Mouse (Mus musculus): Measurements from ENCODE around the gene Bricd5. TPM values are rescaled to one million over a fixed set of nuclear protein-coding genes. Genes with fewer than 3 reads are reported as not detected.
"Not testable (repeated sequence)": the region's sequence is repeated elsewhere in the genome, so short reads cannot be mapped to it uniquely, and the experiment has no call there.

The Bricd5 gene
- polyA plus RNA-seq, 1 experiment from 2014 or later = 0.39 TPM

DNA sequence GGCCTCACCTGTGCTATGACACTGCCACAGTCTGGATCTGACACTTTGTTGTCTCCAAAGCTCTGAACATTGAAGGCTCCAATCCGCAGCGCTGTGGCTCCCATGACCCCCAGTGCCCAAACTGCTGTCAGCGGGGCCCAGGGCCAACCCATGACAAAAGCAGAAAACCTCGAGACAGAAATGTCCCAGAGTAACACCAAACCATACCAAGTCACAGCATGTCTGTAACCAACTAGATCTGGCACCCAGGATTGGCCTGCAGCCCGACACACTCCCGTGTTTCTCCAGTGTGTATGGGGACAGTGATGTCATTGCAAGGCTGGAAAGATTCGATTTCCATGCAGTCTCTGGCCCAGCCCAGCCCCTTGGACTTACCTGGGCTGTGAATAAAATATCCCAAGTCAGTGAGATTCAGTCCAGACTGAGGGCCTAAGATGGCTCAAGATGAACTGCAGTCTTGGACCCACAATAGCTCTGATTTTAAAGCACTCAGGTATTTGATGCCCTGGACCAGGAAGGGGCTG is 31.0 kb upstream of the Bricd5 start, which contains the start of gene Dnase1l2:
Gene Dnase1l2 (minus strand): TSS at position 474 of the 524 bp plus-strand sequence.
- H3K9ac ChIP-seq = no peak within 1 kb of the TSS
- H3K27ac ChIP-seq = no peak within 1 kb of the TSS
- peaks cover 89% of the 10 kb centered on the region for H3K36me3 ChIP-seq
- ATAC-seq (replicated peaks; ENCODE audit: low FRiP score) = no peak
- no peak within 1 kb of the TSS for H3K4me3 ChIP-seq (replicated peaks)
- H3K9me3 ChIP-seq (replicated peaks) = no peaks in the 10 kb centered on the region
- no peaks in the 10 kb centered on the region for H3K4me1 ChIP-seq
- WGBS = 80% methylated on average over 7 of the region's 7 CpGs
- H3K4me2 ChIP-seq = no peak within 1 kb of the TSS
- no peaks in the 10 kb centered on the region for H3K27me3 ChIP-seq

DNA sequence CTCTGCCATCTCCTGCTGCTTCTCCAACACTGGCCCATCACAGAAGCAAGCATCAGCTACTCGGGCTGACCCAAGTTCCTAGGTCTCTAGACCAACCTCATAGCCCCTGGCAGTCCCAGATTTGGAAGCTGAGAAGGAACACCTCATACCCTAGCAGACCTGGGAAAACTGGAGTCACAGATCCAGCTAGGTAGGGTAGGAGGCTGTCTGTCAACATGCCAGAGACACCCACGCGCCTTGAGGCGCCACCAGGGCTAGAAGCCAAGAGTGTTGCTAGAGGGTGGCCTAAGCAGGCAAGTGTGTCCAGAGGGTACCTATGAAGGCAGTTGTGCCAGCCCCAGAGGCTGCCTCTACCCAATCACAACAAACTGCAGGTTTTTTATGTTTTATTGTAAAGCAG is 30.3 kb upstream of the Bricd5 start:
- Histone ChIP-seq H3K4me2 (no peak overlapping the region), H3K36me3 (peaks cover 89% of the 10 kb centered on the region), H3K9ac (no peak overlapping the region), H3K4me1 (no peaks in the 10 kb centered on the region), H3K27ac (no peak overlapping the region), H3K4me3 (replicated peaks) (no peak overlapping the region), H3K9me3 (replicated peaks) (no peaks in the 10 kb centered on the region), H3K27me3 (no peaks in the 10 kb centered on the region)
- WGBS = 84% methylated on average over 4 of the region's 4 CpGs
- no peak for ATAC-seq (replicated peaks; ENCODE audit: low FRiP score)

DNA sequence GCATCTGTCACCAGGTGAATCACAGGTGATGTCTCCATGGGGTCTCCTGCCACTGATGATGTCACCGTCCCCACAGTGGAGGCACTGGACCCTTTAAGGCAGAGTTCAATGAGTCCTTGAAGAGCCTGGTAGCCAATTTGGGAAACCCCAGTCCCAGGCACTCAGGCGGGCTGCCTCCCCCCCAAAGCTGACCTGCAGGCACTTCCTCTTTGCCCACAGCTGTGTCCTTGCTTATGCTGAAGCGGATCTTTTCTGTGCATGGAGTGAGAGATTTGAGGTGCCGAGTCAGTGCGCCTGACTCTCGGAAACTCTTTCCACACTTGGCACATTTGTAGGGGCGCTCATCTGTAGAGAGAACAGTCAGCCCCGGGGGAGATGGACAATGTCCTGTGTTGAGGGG is 27.1 kb upstream of the Bricd5 start:
- H3K9ac ChIP-seq = no peak overlapping the region
- WGBS = 92% methylated on average over 8 of the region's 8 CpGs
- H3K4me1 ChIP-seq = no peaks in the 10 kb centered on the region

DNA sequence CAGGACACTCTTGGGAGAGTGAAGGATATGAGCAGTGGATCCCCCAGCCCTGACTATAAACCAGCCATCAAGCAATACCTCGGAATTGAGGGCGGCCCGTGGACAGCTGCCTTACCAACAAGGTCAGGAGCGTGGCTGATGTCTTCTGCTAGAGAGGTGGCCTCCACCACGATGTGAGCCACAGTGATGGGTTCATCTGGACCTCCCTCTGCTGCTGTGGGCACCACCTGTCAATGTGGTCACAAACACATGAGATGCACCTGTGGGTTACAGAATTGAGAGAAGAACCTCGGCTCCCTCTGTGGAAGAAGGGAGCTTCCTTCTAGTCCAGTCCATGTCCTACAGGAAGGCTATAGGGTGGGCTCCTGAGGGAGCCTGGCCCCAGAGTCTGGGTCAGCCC is 24.2 kb upstream of the Bricd5 start:
- Histone ChIP-seq H3K9me3 (replicated peaks) (no peaks in the 10 kb centered on the region), H3K27ac (no peak overlapping the region), H3K4me3 (replicated peaks) (no peak overlapping the region), H3K4me1 (peaks cover 14% of the 10 kb centered on the region), H3K9ac (no peak overlapping the region), H3K27me3 (no peaks in the 10 kb centered on the region), H3K36me3 (peaks cover 70% of the 10 kb centered on the region), H3K4me2 (no peak overlapping the region)
- ATAC-seq (replicated peaks; ENCODE audit: low FRiP score) = no peak
- 91% methylated on average over 6 of the region's 6 CpGs for WGBS

More for the DNA sequence above, 27.1 kb upstream of the Bricd5 start:
- Histone ChIP-seq H3K27me3 (no peaks in the 10 kb centered on the region), H3K4me2 (no peak overlapping the region), H3K27ac (no peak overlapping the region), H3K36me3 (peaks cover 89% of the 10 kb centered on the region), H3K9me3 (replicated peaks) (no peaks in the 10 kb centered on the region), H3K4me3 (replicated peaks) (no peak overlapping the region)
- no peak for ATAC-seq (replicated peaks; ENCODE audit: low FRiP score)

DNA sequence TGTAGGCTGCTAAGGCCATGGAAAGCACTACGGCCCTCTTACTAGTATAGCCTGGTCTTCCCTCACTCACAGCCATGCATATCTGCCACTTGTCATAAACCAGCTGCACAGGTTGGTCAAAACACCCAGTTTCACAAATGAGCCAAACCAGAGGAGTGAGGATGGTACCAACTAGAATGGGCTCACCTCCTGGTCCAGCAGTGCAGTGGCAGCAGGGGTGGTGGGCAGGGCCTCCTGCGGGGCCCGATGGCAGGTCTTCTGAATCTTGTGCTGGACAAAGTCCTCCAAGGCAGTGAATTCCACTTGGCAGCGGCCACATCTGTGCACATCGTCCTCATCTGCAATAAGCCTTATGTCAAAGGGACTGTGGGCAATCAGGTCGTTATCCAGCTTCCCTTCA is 22.5 kb upstream of the Bricd5 start:
- H3K9ac ChIP-seq = no peak overlapping the region
- no peak overlapping the region for H3K4me2 ChIP-seq
- peaks cover 20% of the 10 kb centered on the region for H3K4me1 ChIP-seq
- WGBS = 86% methylated on average over 6 of the region's 6 CpGs
- H3K4me3 ChIP-seq (replicated peaks) = no peak overlapping the region
- peaks cover 53% of the 10 kb centered on the region for H3K36me3 ChIP-seq
- ATAC-seq (replicated peaks; ENCODE audit: low FRiP score) = no peak
- no peak overlapping the region for H3K27ac ChIP-seq
- no peaks in the 10 kb centered on the region for H3K9me3 ChIP-seq (replicated peaks)
- H3K27me3 ChIP-seq = no peaks in the 10 kb centered on the region

DNA sequence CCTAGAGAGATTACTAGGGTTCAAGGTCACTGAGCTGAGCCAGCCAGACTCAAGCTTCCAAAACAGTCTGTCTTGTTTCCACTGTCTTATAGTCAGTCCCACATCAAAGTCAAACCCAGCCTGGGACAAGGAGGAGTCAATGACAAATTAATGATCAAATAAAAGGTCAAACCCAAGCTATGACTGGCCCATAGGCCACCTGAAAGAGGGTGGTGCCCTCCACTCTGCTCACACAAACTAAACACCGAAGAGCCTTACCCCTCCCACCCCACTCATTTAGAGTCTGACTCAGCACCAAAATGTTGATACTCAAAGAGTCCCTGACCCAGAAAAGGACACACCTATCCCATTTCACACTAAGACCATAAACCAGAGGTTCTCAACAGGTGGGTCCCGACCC is 20.3 kb upstream of the Bricd5 start:
- no peak for ATAC-seq (replicated peaks; ENCODE audit: low FRiP score)
- H3K4me2 ChIP-seq = no peak overlapping the region

DNA sequence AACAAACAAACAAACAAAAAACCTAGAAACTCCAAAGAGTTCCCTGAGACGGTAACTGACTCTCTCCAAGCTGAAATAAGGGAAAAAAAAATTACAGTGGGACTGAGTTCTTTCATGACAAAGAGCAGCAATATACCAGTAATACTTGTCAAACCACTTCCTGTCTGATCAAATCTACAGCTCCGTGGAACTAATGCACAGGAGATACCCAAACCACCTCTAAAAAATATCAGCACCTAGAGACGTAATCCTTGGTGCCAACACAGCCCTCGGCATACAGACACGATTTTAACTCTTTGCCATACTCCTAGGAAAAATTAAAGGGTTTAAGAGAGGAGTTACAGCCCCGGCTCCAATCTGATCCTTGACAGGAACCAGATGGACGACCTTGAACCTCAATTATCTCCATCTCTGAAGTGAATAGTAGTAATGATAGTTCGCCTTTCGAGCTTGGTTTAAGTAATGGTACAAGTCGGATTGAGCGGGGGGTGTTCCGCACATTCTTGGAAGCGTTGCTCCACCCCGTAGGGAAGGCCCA is 19.4 kb upstream of the Bricd5 start:
- peaks cover 22% of the 10 kb centered on the region for H3K36me3 ChIP-seq
- peak overlapping the region; percentile 80 for H3K9ac ChIP-seq
- no peaks in the 10 kb centered on the region for H3K27me3 ChIP-seq
- H3K4me1 ChIP-seq = peaks cover 20% of the 10 kb centered on the region
- no peaks in the 10 kb centered on the region for H3K9me3 ChIP-seq (replicated peaks)
- H3K4me3 ChIP-seq (replicated peaks) = peak overlapping the region; percentile 78
- peak overlapping the region; percentile 69 for H3K4me2 ChIP-seq
- peak overlapping the region; percentile 98 for H3K27ac ChIP-seq
- no peak for ATAC-seq (replicated peaks; ENCODE audit: low FRiP score)
- WGBS = 5% methylated on average over 14 of the region's 14 CpGs

More for the DNA sequence above, 20.3 kb upstream of the Bricd5 start:
- Histone ChIP-seq H3K27ac (no peak overlapping the region), H3K36me3 (peaks cover 32% of the 10 kb centered on the region), H3K4me1 (peaks cover 20% of the 10 kb centered on the region), H3K9ac (no peak overlapping the region), H3K27me3 (no peaks in the 10 kb centered on the region), H3K9me3 (replicated peaks) (no peaks in the 10 kb centered on the region), H3K4me3 (replicated peaks) (no peak overlapping the region)
- 70% methylated on average over 2 of the region's 2 CpGs for WGBS

DNA sequence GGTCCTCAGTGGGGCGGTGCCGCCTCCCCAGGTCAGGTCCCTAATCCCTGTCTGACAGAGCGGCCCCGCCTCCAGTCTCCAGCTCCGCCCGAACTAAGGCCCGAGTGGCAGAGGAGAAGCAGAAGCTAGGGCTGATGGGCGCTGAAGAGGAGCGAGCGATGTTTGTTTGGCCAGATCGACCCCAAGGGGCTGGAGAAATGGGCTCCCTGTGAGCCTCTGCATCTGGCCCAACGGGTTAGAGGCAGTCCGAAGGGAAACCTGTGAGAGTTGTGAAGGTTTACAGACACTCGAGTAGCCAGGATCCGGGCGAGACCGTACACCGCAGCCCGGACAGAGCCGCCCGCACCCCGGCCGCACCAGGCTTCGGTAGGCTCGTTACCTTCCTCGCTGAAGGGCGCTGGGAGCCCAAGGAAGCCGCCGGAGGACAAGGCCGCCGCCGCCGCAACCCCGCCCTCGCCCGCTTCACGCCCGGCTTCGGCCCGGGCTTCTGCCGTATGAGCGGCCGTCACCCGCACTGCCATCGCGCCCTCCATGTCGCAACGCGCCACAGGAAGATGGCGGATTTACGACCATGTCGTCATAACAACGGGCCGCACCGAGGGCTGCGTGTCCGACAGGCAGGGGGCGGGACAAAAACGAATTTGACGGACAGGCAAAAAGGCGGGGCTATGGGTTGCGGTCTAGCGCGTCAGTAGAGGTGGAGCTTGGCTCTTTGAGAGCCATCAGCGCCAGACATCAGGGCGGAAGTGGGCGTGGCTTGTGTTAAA is 18.7 kb upstream of the Bricd5 start:
- peak overlapping the region; percentile 69 for H3K4me2 ChIP-seq
- H3K9me3 ChIP-seq (replicated peaks) = no peaks in the 10 kb centered on the region
- peak overlapping the region; percentile 98 for H3K27ac ChIP-seq
- H3K4me1 ChIP-seq = peaks cover 20% of the 10 kb centered on the region
- H3K9ac ChIP-seq = peak overlapping the region; percentile 80
- H3K36me3 ChIP-seq = peaks cover 16% of the 10 kb centered on the region
- no peaks in the 10 kb centered on the region for H3K27me3 ChIP-seq
- peak overlapping the region; percentile 78 for H3K4me3 ChIP-seq (replicated peaks)
- WGBS = under 1% methylated on average over 67 of the region's 67 CpGs
- peak; percentile 96 for ATAC-seq (replicated peaks; ENCODE audit: low FRiP score)

DNA sequence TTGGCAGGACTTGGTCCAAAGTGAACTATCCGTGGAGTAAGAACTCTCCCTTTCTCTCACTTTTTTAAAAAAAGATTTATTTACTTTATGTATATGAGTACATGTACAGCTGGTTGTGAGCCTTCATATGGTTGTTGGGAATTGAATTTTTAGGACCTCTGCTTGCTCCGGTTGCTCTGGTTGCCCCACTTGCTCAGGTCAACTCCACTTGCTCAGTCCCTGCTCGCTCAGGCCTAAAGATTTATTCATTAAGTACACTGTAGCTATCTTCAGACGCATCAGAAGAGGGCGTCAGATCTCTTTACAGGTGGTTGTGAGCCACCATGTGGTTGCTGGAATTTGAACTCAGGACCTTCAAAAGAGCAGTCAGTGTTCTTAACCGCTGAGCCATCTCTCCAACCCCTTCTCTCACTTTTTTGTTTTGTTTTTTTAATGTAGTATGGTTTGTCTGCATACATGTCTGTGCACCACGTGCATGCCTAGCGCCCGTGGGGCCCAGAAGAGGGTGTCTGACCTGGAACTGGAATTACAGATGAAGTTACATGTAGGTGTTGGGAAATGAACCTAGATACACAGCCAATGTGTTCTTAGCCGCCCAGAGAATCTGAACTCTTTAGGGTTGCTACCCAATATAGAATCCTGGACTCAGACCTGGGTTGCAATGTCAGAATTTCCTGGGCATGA is 18.0 kb upstream of the Bricd5 start:
- Histone ChIP-seq H3K27ac (peak overlapping the region; percentile 98), H3K4me3 (replicated peaks) (peak overlapping the region; percentile 78), H3K4me1 (peaks cover 20% of the 10 kb centered on the region), H3K4me2 (peak overlapping the region; percentile 69)
- WGBS = 44% methylated on average over 10 of the region's 10 CpGs
- not testable (repeated sequence) for H3K9me3 ChIP-seq (replicated peaks); H3K9ac ChIP-seq; H3K36me3 ChIP-seq; H3K27me3 ChIP-seq
- ATAC-seq (replicated peaks; ENCODE audit: low FRiP score) = peak; percentile 30

DNA sequence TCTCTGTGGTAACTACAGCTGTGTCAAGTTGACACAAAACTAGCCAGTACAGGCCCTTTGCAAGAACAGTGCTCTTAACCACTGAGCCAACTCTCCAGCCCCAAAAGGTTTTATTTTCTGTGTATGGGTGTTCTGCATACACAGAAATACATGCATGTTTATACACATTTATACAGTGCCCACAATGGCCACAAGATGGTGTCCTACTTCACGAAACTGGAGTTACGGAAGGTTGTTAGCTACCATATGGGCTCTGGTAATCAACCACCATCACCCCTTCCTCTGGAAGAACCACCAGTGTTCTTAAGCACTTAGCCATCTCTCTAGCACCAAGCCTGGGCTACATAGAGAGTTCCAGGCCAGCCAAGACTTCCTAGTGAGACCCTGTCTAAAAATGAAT is 12.1 kb upstream of the Bricd5 start:
- Histone ChIP-seq H3K36me3 (no peaks in the 10 kb centered on the region), H3K4me3 (replicated peaks) (no peak overlapping the region), H3K27ac (no peak overlapping the region), H3K4me1 (no peaks in the 10 kb centered on the region), H3K9me3 (replicated peaks) (no peaks in the 10 kb centered on the region), H3K9ac (no peak overlapping the region), H3K4me2 (no peak overlapping the region), H3K27me3 (no peaks in the 10 kb centered on the region)
- ATAC-seq (replicated peaks; ENCODE audit: low FRiP score) = no peak
- WGBS = 71% methylated on average over 2 of the region's 2 CpGs

DNA sequence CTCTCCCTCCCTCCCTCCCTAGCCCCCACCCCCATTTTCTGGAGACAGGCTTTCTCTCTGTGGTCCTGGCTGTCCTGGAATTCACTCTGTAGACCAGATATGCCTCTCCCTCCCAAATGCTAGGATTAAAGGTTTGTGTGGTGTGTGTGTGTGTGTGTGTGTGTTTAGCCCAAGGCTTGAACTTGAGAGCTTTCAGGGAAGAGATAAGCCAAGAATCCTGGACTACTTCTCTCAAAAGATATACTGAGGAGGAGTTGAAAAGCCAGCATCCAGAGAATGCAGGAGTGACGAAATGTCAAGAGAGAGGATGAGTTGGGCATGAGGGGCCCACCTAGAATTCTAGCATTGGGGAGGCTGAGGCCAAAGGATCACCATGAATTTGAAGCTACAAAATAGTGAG is 10.8 kb upstream of the Bricd5 start:
- no peak for ATAC-seq (replicated peaks; ENCODE audit: low FRiP score)
- Histone ChIP-seq H3K27me3 (no peaks in the 10 kb centered on the region), H3K4me3 (replicated peaks) (no peak overlapping the region), H3K36me3 (no peaks in the 10 kb centered on the region), H3K4me1 (no peaks in the 10 kb centered on the region), H3K27ac (no peak overlapping the region), H3K9me3 (replicated peaks) (no peaks in the 10 kb centered on the region), H3K9ac (no peak overlapping the region), H3K4me2 (no peak overlapping the region)
- WGBS = 75% methylated on average over 1 of the region's 1 CpGs
